ENCODE assay signal across 24 mouse cellular contexts in genomic region chr8:95336363-95336762, GRCm38 (mm10). TPM values are rescaled to one million over a fixed set of nuclear protein-coding genes. Genes with fewer than 3 reads are reported as not detected.
DNase-seq lines count a peak whose midpoint lies in the region; TF ChIP-seq lines count a peak whose summit lies in the region.
"Had no signal": no experiment of that assay in that cellular context is flagged by ENCODE, and none has a peak within 500 bp of the region (broad histone marks: within the 10 kb centered on the region; RNA-seq: fewer than 3 reads in every experiment).

No protein-coding gene starts in this region.

- TF ChIP-seq POLR2A in myocyte (IDR thresholded peaks at IDR 0.05; ENCODE audit: insufficient read length, low read depth) = no peak

- DNase-seq in 3T3-L1 (ENCODE audit: low read depth, low spot score) (peak; percentile 65), NIH3T3 (ENCODE audit: low read depth) (peak; percentile 44)
- DNase-seq in fibroblast of lung, adult 2 months (ENCODE audit: low read depth) = peak; percentile 40
- DNase-seq in Muller cell, postnatal 12 days (ENCODE audit: inconsistent ontology term) = no peak
- DNase-seq in gastrocnemius, postnatal 36 days = no peak
- DNase-seq in layer of hippocampus, adult 18-20 months (ENCODE audit: low spot score in 2 of 2) = no peak
- DNase-seq: adrenal gland, adult 8-10 months; adrenal gland, postnatal 14 days; cerebellum, adult 11-12 months; cerebellum, adult 2 months; cerebellum, adult 9-10 months; cerebellum, postnatal 10 days; cerebellum, postnatal 25 days had no signal

- intact Hi-C loops in gastrocnemius, postnatal 36 days (cut with DNase I) = no loop called here

- peaks cover 22% of the 10 kb centered on the region for H3K36me3 ChIP-seq in myocyte (ENCODE audit: control insufficient read depth, insufficient read depth)

- no peaks in the 10 kb centered on the region for H3K27me3 ChIP-seq in myocyte (ENCODE audit: control insufficient read depth, insufficient read depth, insufficient read length)
- H3K27me3 ChIP-seq: CH12.LX; embryonic facial prominence, embryonic 12.5 days; forebrain, embryonic 12.5 days; Patski had no signal

- no peak overlapping the region for H3ac ChIP-seq in myocyte (ENCODE audit: control insufficient read depth, insufficient read length)

- H3K4me2 ChIP-seq in myocyte (ENCODE audit: low read depth) = peak overlapping the region; percentile 39
- H3K4me2 ChIP-seq: embryonic facial prominence, embryonic 12.5 days; forebrain, embryonic 12.5 days had no signal

- no peak overlapping the region for H3K4me3 ChIP-seq in myocyte
- H3K4me3 ChIP-seq: embryonic facial prominence, embryonic 10.5 days; embryonic facial prominence, embryonic 12.5 days; forebrain, embryonic 10.5 days; forebrain, embryonic 12.5 days had no signal

- H3K79me2 ChIP-seq in myocyte (ENCODE audit: control insufficient read depth, insufficient read depth) = peaks cover 16% of the 10 kb centered on the region

TF ChIP-seq in myocyte, 11 proteins besides CTCF, POLR2A, EP300 and RAD21:
- TF ChIP-seq TCF12 (IDR thresholded peaks at IDR 0.05; ENCODE audit: insufficient read depth, poor library complexity, severe bottlenecking) (no peak), MYOD1 (IDR thresholded peaks at IDR 0.05; ENCODE audit: control insufficient read depth in 1 of 3, insufficient read length in 2 of 3, low read depth in 2 of 3) (peak in 1 of 3 experiments; percentile 15)

RNA-seq across cellular contexts. Expression of gene Usb1, which starts 4.3 kb away (rescaled TPM):
- polyA plus RNA-seq in myocyte (2012; fragmentation: generic; extraction: Trizol) = 42.8 TPM
- 1 to 10 TPM; 4.4 to 5.7 TPM for total RNA-seq in gastrocnemius, postnatal 36 days (2021)
- 10 to 100 TPM in 1 of 2 experiments, 1 to 10 TPM in 1; 9.8 to 11.2 TPM for total RNA-seq in layer of hippocampus, adult 18-20 months (2021)

RNA-seq across cellular contexts. Expression of gene Zfp319, which starts 4.6 kb away (rescaled TPM):
- polyA plus RNA-seq in myocyte (2012; fragmentation: generic; extraction: Trizol) = 7.4 TPM
- total RNA-seq in gastrocnemius, postnatal 36 days (2021) = 1 to 10 TPM; 3.1 to 3.3 TPM
- 10 to 100 TPM; 17.6 to 18.5 TPM for total RNA-seq in layer of hippocampus, adult 18-20 months (2021)

RNA-seq across cellular contexts. Expression of gene Mmp15, which starts 15.7 kb away (rescaled TPM):
- polyA plus RNA-seq in myocyte (2012; fragmentation: generic; extraction: Trizol) = 45.1 TPM
- total RNA-seq in gastrocnemius, postnatal 36 days (2021) = 10 to 100 TPM; 14.3 to 17.8 TPM
- 10 to 100 TPM; 13.4 to 13.6 TPM for total RNA-seq in layer of hippocampus, adult 18-20 months (2021)

RNA-seq across cellular contexts. Expression of gene Tepp, which starts 26.0 kb away (rescaled TPM):
- polyA plus RNA-seq in myocyte (2012; fragmentation: generic; extraction: Trizol) = not detected
- not detected for total RNA-seq in gastrocnemius, postnatal 36 days (2021)
- under 1 TPM in 1 of 2 experiments, not detected in 1; 0.57 TPM for total RNA-seq in layer of hippocampus, adult 18-20 months (2021)
- total RNA-seq: adrenal gland, postnatal 14 days; adrenal gland, postnatal 4 days; CH12.LX; G1E had no signal
- polyA plus RNA-seq: activated CD4-positive, CD25-positive, alpha-beta regulatory T cell, adult 4 months; CD4-positive, CD25-positive, alpha-beta regulatory T cell, adult 4 months; embryonic facial prominence, embryonic 10.5 days; forebrain, embryonic 10.5 days; forebrain, embryonic 12.5 days; G1E; Patski had no signal

RNA-seq across cellular contexts. Expression of gene Cngb1, which starts 30.0 kb away (rescaled TPM):
- polyA plus RNA-seq in myocyte (2012; fragmentation: generic; extraction: Trizol) = 0.07 TPM
- under 1 TPM; 0.27 to 0.51 TPM for total RNA-seq in gastrocnemius, postnatal 36 days (2021)
- under 1 TPM; 0.76 to 0.79 TPM for total RNA-seq in layer of hippocampus, adult 18-20 months (2021)
- total RNA-seq: CH12.LX had no signal
- polyA plus RNA-seq: embryonic facial prominence, embryonic 10.5 days; G1E had no signal

Comparison
In these comparisons a context has a peak if more than half of its experiments do, and no peak if none do; other contexts are left out.
1. DNase-seq: peak in 3T3-L1 (single experiment), NIH3T3 (single experiment) and fibroblast of lung, adult 2 months (single experiment); none in Muller cell, postnatal 12 days (single experiment), gastrocnemius, postnatal 36 days (0 of 2) and layer of hippocampus, adult 18-20 months (0 of 2).
2. RNA of gene Zfp319, which starts 4.6 kb away (total RNA-seq): 17.6 to 18.5 TPM in layer of hippocampus, adult 18-20 months; 3.1 to 3.3 TPM in gastrocnemius, postnatal 36 days; every median in the first group is over 4 times any median in the second.